Mouse (Mus musculus) hindbrain, embryonic 12.5 days (tissue): ENCODE data around the gene Tead3. TPM values are rescaled to one million over a fixed set of nuclear protein-coding genes. Genes with fewer than 3 reads are reported as not detected.

ENCODE experiments used
- ATAC-seq: fragments of 200-750 bp; cut with Nextera tagmentation; 2 replicates; pipeline ENCODE4 v1.8.0; 2017; ENCODE audit warnings: moderate TSS enrichment; ENCODE audit not compliant: low FRiP score
- H3K27ac ChIP-seq: fragments of 300-500 bp; sonication (generic); 2 replicates; pipeline ENCODE4 v1.5.1; 2016; ENCODE audit warnings: mild to moderate bottlenecking
- H3K27me3 ChIP-seq: fragments of 300-500 bp; sonication (generic); 2 replicates; pipeline ENCODE4 v1.6.1; 2016; ENCODE audit warnings: mild to moderate bottlenecking
- H3K36me3 ChIP-seq: fragments of 300-500 bp; sonication (generic); 2 replicates; pipeline ENCODE4 v1.6.1; 2016; ENCODE audit warnings: mild to moderate bottlenecking
- H3K4me1 ChIP-seq: fragments of 300-500 bp; sonication (generic); 2 replicates; pipeline ENCODE4 v1.6.1; 2016
- H3K4me2 ChIP-seq: fragments of 300-500 bp; sonication (generic); replicated peaks from 2 replicates; pipeline ENCODE4 v1.6.1; 2016; ENCODE audit warnings: mild to moderate bottlenecking
- H3K4me3 ChIP-seq: fragments of 300-500 bp; sonication (generic); 2 replicates; pipeline ENCODE4 v1.5.1; 2016; ENCODE audit warnings: mild to moderate bottlenecking
- H3K9ac ChIP-seq: fragments of 300-500 bp; sonication (generic); 2 replicates; pipeline ENCODE4 v1.6.1; 2016; ENCODE audit warnings: mild to moderate bottlenecking, moderate library complexity
- H3K9me3 ChIP-seq: fragments of 300-500 bp; sonication (generic); replicated peaks from 2 replicates; pipeline ENCODE4 v1.6.1; 2016; ENCODE audit warnings: mild to moderate bottlenecking
- WGBS: fragments of 180-500 bp; shearing (Covaris S2); methylation state at CpG from one replicate; pipeline ENCODE4 v1.1.7; 2016; 5-methylcytosine and 5-hydroxymethylcytosine counted together
- polyA plus RNA-seq: library from polyadenylated mRNA; unstranded; fragments of >200 nt; fragmentation: Nextera tagmentation; extraction: Ambion mirVana; gene quantifications from 2 replicates; pipeline ENCODE4 v1.2.1, GENCODE M21; 2016

Gene Tead3
- polyA plus RNA-seq = 7.0 and 7.7 TPM in 2 replicates

GRCm38 (mm10) chr17:28350466-28351352 lies at the start of gene Tead3:
Gene Tead3, minus strand, starts transcription at chr17:28350817.
- H3K27ac ChIP-seq = peak within 1 kb of the TSS; percentile 83
- H3K4me2 ChIP-seq = peak within 1 kb of the TSS; percentile 81
- H3K4me1 ChIP-seq = peaks cover 45% of the 10 kb centered on the region
- no peaks in the 10 kb centered on the region for H3K9me3 ChIP-seq
- peaks cover 47% of the 10 kb centered on the region for H3K27me3 ChIP-seq
- ATAC-seq = peak; percentile 79
- H3K4me3 ChIP-seq = peak within 1 kb of the TSS; percentile 63
- H3K9ac ChIP-seq = peak within 1 kb of the TSS; percentile 81
- no peaks in the 10 kb centered on the region for H3K36me3 ChIP-seq
- under 1% methylated on average over 53 of the region's 73 CpGs for WGBS

GRCm38 (mm10) chr17:28394994-28395393 lies 44.4 kb upstream of the Tead3 start:
- ATAC-seq = no peak
- Histone ChIP-seq H3K9ac (no peak overlapping the region), H3K27ac (no peak overlapping the region), H3K9me3 (no peaks in the 10 kb centered on the region), H3K27me3 (no peaks in the 10 kb centered on the region), H3K36me3 (peaks cover 18% of the 10 kb centered on the region), H3K4me1 (peaks cover 6% of the 10 kb centered on the region), H3K4me3 (no peak overlapping the region), H3K4me2 (no peak overlapping the region)
- 86% methylated on average over 7 of the region's 7 CpGs for WGBS

- Histone ChIP-seq H3K4me2 (no peak overlapping the region), H3K36me3 (peaks cover 13% of the 10 kb centered on the region), H3K9ac (no peak overlapping the region), H3K4me3 (no peak overlapping the region), H3K27ac (no peak overlapping the region), H3K4me1 (peaks cover 6% of the 10 kb centered on the region), H3K27me3 (no peaks in the 10 kb centered on the region), H3K9me3 (no peaks in the 10 kb centered on the region)
- 80% methylated on average over 15 of the region's 15 CpGs for WGBS
- no peak for ATAC-seq
Observed at GRCm38 (mm10) chr17:28394051-28394765, 43.6 kb upstream of the Tead3 start.

GRCm38 (mm10) chr17:28391568-28392432 lies 41.2 kb upstream of the Tead3 start:
- Histone ChIP-seq H3K4me3 (no peak overlapping the region), H3K4me2 (peak overlapping the region; percentile 21), H3K9ac (no peak overlapping the region), H3K9me3 (no peaks in the 10 kb centered on the region), H3K36me3 (no peaks in the 10 kb centered on the region), H3K27ac (no peak overlapping the region), H3K4me1 (peaks cover 6% of the 10 kb centered on the region), H3K27me3 (peaks cover 14% of the 10 kb centered on the region)
- no peak for ATAC-seq
- WGBS = 7% methylated on average over 24 of the region's 25 CpGs

- Histone ChIP-seq H3K27me3 (peaks cover 20% of the 10 kb centered on the region), H3K36me3 (no peaks in the 10 kb centered on the region), H3K27ac (no peak overlapping the region), H3K4me2 (no peak overlapping the region), H3K9me3 (no peaks in the 10 kb centered on the region), H3K4me1 (peaks cover 11% of the 10 kb centered on the region), H3K9ac (no peak overlapping the region), H3K4me3 (no peak overlapping the region)
- 85% methylated on average over 3 of the region's 3 CpGs for WGBS
- ATAC-seq = no peak
Observed at GRCm38 (mm10) chr17:28388534-28388933, 37.9 kb upstream of the Tead3 start.

GRCm38 (mm10) chr17:28386150-28386905 lies 35.7 kb upstream of the Tead3 start:
- Histone ChIP-seq H3K4me3 (0 out of 2 replicates have a peak overlapping the region, but pooled peaks have one; percentile 0), H3K4me2 (peak overlapping the region; percentile 37), H3K9ac (no peak overlapping the region), H3K27me3 (peaks cover 20% of the 10 kb centered on the region), H3K27ac (no peak overlapping the region), H3K4me1 (peaks cover 5% of the 10 kb centered on the region; the same call in 1 of the 2 replicates), H3K9me3 (no peaks in the 10 kb centered on the region), H3K36me3 (no peaks in the 10 kb centered on the region)
- no peak for ATAC-seq
- WGBS = 6% methylated on average over 23 of the region's 23 CpGs

GRCm38 (mm10) chr17:28384298-28384697 lies 33.7 kb upstream of the Tead3 start:
- Histone ChIP-seq H3K27me3 (peaks cover 20% of the 10 kb centered on the region), H3K4me2 (no peak overlapping the region), H3K9ac (no peak overlapping the region), H3K9me3 (no peaks in the 10 kb centered on the region), H3K27ac (no peak overlapping the region), H3K4me3 (no peak overlapping the region), H3K36me3 (no peaks in the 10 kb centered on the region), H3K4me1 (peaks cover 8% of the 10 kb centered on the region; the same call in 1 of the 2 replicates)
- ATAC-seq = no peak
- 61% methylated on average over 4 of the region's 4 CpGs for WGBS

GRCm38 (mm10) chr17:28380255-28380654 lies 29.6 kb upstream of the Tead3 start:
- H3K27ac ChIP-seq = no peak overlapping the region
- 12% methylated on average over 6 of the region's 6 CpGs for WGBS
- peaks cover 12% of the 10 kb centered on the region for H3K27me3 ChIP-seq
- H3K4me1 ChIP-seq = peaks cover 6% of the 10 kb centered on the region; the same call in 1 of the 2 replicates
- H3K9me3 ChIP-seq = no peaks in the 10 kb centered on the region
- H3K4me2 ChIP-seq = no peak overlapping the region
- ATAC-seq = no peak
- H3K9ac ChIP-seq = no peak overlapping the region
- H3K4me3 ChIP-seq = no peak overlapping the region
- H3K36me3 ChIP-seq = no peaks in the 10 kb centered on the region

GRCm38 (mm10) chr17:28375592-28376061 lies 25.0 kb upstream of the Tead3 start:
- Histone ChIP-seq H3K4me1 (peaks cover 8% of the 10 kb centered on the region; the same call in 1 of the 2 replicates), H3K27ac (no peak overlapping the region), H3K9me3 (no peaks in the 10 kb centered on the region), H3K4me3 (no peak overlapping the region), H3K4me2 (no peak overlapping the region), H3K36me3 (no peaks in the 10 kb centered on the region), H3K27me3 (peaks cover 38% of the 10 kb centered on the region), H3K9ac (no peak overlapping the region)
- no peak for ATAC-seq
- 14% methylated on average over 17 of the region's 17 CpGs for WGBS

- ATAC-seq = no peak
- Histone ChIP-seq H3K4me3 (no peak overlapping the region), H3K36me3 (no peaks in the 10 kb centered on the region), H3K27ac (no peak overlapping the region), H3K9ac (no peak overlapping the region; the same call in 1 of the 2 replicates), H3K27me3 (peaks cover 38% of the 10 kb centered on the region), H3K9me3 (no peaks in the 10 kb centered on the region), H3K4me1 (peaks cover 5% of the 10 kb centered on the region; the same call in 1 of the 2 replicates), H3K4me2 (no peak overlapping the region)
- WGBS = 16% methylated on average over 15 of the region's 16 CpGs
Observed at GRCm38 (mm10) chr17:28374494-28374893, 23.9 kb upstream of the Tead3 start.

GRCm38 (mm10) chr17:28373821-28374220 lies 23.2 kb upstream of the Tead3 start:
- Histone ChIP-seq H3K4me1 (peaks cover 5% of the 10 kb centered on the region; the same call in 1 of the 2 replicates), H3K4me3 (no peak overlapping the region), H3K4me2 (no peak overlapping the region), H3K9ac (no peak overlapping the region), H3K27ac (no peak overlapping the region), H3K36me3 (no peaks in the 10 kb centered on the region), H3K9me3 (no peaks in the 10 kb centered on the region), H3K27me3 (peaks cover 38% of the 10 kb centered on the region)
- 16% methylated on average over 9 of the region's 10 CpGs for WGBS
- ATAC-seq = no peak
